Mouse (Mus musculus) adrenal gland, adult 2 months (tissue): ENCODE results near the gene Lmna. TPM values are rescaled to one million over a fixed set of nuclear protein-coding genes. Genes with fewer than 3 reads are reported as not detected.

Experiments
- DNase-seq: peaks from one replicate; pipeline ENCODE4 v3.0.0; 2021
- long read RNA-seq: library from polyadenylated mRNA; stranded (forward); transcript quantifications from one replicate; pipeline ENCODE4 v2.0.0, GENCODE M21; 2021
- polyA plus RNA-seq: library from polyadenylated mRNA; depleted of rRNA; stranded (reverse); fragments of >200 nt; gene quantifications from 2 replicates; pipeline ENCODE4 v1.2.3, GENCODE M21; 2012; rRNA removed
- total RNA-seq, 2 experiments: library from RNA; stranded (reverse); gene quantifications; 2 replicates each; pipeline ENCODE4 v1.2.3; 2021

Gene Lmna
- total RNA-seq, result 100 to 1,000 TPM in 1 of 2 experiments, 10 to 100 TPM in 1; 78.2 to 158 TPM
- 170 and 236 TPM in 2 replicates for polyA plus RNA-seq
- long read RNA-seq, transcript Lmna-201 (12 exons, 3,156 nt), result minor isoform, 155 of 386 reads
- long read RNA-seq, transcript Lmna-203 (10 exons, 2,021 nt), result major isoform, 160 of 386 reads
- long read RNA-seq, partial matches to known transcripts, result 57 of 386 reads
- long read RNA-seq, other reads (novel, unspliced or antisense), result 11 of 386 reads

DNA sequence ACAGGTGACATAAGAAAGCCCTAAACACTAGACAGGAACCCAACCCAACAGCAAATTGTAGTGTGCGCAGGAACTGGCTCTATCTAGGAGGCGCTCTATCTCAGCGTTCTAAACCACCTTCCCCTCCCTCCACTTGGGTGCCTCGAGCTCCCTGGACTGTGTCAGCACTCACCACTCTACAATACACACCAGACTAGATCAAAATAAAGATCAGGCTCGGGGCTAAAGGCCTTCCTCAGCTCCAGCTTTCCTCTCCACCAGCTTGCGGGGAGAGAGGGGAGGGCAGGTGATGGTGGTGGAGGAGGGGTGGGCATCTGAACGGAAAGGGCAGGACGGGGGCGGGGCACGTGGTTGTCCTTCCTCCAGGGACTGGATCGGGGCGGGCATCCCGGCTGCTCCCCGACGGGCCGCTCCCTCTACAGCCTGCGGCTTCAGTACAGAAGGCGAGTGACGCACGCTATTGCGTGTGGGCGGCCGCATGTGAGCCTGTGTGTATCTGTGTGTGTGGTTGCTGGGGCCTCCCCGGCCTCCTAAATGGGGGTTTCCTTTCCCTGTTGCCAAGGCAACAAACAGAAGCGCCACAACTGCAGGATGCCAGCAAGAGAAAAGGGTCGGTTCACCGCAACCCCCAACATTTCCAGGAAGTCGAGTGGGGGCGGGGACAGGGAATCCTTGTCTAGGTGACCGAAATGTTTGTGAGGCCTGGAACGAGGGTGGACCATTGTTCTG is at the start of gene Lmna:
TSS of gene Lmna (minus strand) at position 265 of the 729 bp plus-strand sequence.
- DNase-seq, result peak; percentile 98

DNA sequence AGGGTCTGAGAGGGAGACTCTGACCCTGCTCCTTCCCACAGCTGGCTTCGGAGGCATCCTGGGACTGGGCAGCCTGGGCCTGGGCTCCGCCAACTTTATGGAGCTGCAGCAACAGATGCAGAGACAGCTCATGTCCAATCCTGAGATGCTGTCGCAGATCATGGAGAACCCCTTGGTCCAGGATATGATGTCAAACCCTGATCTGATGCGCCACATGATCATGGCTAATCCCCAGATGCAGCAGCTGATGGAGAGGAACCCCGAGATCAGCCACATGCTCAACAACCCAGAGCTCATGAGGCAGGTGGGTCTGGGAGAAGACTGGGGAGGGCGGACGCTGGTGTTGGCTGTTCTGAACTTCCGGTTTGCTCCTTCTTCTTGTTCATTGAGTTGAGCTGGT is 46.9 kb upstream of the Lmna start:
- no peak for DNase-seq

DNA sequence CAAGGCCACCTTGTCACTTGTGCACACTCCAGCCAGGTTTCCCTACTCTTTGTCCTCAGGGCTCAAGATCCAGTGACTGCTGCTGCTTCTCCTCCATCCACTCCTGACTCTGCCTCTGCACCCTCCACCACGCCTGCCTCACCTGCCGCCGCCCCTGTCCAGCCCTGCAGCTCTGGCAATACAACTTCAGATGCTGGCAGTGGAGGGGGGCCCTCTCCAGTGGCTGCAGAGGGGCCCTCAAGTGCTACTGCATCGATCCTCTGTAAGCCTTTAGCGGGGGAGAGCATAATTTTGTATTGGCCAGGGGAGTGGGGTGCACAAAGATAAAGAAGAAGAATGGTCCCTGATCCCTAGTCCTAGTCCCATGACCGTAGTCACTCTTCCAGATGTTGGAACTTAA is 46.0 kb upstream of the Lmna start:
- DNase-seq, result no peak

DNA sequence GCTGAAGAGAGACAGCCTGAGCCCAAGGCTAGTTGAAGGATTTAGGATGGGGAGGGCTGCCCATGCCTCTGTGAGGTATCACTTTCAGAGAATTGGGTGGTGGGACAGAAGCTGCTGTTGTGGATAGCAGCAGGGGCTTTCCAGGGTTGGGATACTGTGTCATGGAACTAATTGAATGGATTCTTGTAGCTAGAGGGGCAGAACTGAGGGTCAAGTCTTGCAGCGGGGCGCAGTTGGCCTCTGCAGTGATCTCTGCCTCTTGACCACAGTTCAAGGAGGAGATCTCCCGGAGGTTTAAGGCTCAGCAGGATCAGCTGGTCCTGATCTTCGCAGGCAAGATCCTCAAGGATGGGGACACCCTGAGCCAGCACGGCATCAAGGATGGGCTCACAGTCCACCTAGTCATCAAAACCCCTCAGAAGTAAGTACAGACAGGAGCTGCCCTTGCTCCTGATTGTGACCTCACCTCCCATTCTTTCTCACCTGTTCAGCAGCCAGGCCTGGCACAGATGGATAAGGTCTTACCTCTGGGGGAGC is 45.4 kb upstream of the Lmna start:
- no peak for DNase-seq

DNA sequence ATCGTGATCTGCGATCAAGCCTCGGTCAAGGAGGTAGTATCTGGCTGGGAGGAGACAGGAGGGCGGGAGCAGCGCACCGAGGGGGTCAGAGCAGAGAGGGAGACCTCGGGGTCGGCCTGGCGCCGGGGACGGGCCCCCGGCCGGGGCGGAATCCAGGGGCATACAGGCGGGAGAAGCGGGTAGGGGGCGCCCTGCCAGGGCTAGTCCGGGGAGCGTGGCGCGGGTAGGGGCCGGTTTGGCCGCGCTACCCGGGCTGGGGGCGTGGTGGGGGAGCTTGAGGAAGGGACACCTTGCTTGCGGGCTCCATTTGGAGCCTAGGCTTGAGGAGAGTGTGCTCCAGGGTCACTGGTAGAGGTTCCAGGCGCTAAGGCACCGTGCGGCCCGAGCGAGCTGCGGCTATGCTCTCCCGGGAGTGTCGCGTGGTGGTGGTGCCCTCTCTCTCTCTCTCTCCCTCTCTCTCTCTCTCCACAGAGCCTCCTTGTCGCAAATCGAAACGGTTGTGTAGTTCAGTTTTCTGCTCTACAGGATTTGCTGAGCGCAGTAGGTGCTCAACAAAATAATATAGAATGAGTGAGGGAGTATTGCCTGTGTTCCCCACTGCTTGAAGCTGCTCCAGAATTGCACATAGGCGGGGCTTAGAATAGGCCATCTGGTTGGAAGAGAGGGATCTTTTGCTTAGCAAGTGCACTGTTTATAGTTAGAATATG is 44.3 kb upstream of the Lmna start:
- no peak for DNase-seq

DNA sequence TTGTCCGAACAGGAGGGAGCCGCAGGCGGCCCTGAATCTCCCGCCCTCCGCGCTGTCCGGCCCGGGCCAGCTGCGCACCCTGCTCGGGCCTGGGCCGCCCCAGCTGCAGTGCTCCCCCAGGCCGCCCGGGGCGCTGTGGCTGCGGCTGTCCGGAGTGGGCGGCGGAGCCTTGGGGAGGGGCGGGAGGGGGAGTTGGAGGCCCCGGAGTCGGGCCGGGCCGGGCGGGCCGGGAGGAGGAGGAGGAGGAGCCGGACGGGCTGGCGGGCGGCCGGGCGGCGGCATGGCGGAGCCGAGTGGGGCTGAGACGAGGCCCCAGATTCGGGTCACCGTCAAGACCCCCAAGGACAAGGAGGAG is 43.7 kb upstream of the Lmna start, which contains the start of gene Ubqln4:
TSS of gene Ubqln4 (plus strand) at position 234 of the 355 bp plus-strand sequence.
- DNase-seq, result peak; percentile 97

DNA sequence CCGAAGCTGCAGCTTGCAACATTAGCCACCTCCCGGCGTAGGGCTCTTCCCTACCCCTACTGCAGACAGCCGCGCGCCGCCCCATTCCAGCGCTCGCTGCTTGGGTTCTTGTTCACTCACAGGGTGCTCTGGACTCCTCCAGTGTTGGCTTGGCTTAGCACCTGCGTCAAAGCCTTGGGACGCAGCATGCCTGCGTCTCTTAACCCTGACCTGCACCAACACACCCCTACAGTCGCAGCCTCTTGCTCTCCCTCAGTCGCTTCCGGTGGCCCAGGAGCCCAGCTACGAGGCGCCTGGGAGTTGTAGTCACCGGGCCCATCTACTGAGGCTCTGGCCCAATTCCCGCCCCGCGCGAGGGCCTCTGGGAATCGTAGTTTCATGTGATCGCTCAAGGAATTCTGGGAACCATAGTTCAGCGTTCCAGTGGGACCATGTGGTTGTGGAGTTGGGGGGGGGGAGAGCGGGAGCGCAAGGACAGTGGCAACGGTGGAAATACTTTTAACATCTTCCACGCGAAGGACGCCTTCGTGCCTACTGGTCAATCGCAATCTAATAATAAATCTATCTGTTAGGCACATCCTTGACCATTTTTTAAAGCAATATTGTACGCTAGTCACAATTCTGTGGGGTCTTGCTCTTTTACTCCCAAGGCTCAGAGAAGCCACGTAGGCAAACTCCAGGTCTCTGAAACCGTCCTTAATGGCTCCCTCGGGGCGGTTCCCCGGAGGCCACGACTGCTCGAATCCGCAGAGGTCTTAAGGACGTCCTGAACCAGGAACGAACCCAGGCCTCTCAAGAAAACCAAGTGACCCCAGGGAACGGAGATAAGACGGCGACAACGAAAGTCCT is 43.1 kb upstream of the Lmna start, which contains the start of gene Lamtor2:
TSS of gene Lamtor2 (minus strand) at position 399 of the 849 bp plus-strand sequence.
- DNase-seq, result peak; percentile 99

DNA sequence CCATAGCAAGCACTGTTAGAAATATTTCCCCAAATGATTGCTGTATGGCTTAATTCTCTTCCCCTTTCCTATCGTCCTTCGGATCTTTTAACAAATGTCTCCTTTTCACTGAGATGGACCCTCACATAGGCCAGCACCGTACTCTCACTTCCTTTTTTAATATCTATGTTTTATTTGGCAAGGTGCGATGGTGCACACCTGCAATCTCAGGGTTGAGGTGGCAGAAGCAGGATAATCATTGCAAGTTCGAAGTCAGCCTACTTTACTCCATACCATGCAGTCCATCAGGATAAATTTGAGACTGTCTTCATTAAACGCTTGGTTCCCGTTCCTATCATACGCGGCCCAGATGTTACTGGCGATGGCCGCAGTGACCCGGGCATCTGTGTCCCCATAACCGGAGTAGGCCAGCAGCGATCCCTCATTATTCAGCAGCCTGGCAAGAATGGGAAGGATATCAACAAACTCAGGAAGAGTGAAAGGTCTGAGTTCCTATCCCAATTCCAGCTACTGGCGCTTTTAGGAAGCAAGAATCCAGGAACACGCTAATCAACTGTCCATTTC is 42.4 kb upstream of the Lmna start:
- peak; percentile 33 for DNase-seq

DNA sequence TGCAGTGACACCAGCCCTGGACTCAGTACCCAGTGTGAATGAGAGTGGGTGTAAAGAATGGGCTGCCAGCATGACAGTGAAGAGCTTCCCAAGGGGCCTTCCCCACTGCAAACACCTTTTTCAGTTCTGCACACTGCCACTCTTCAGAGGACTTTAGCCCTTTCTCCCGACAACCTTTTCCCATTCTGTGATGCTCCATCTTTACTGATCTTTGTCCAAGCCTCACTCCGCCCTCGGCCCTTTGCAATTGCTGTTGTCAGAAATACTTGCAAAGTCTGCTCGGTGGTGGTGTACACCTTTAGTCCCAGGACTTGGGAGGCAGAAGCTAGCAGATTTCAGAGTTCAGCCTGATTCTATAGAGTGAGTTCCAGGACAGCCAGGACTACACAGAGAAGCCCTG is 41.8 kb upstream of the Lmna start:
- DNase-seq, result no peak

DNA sequence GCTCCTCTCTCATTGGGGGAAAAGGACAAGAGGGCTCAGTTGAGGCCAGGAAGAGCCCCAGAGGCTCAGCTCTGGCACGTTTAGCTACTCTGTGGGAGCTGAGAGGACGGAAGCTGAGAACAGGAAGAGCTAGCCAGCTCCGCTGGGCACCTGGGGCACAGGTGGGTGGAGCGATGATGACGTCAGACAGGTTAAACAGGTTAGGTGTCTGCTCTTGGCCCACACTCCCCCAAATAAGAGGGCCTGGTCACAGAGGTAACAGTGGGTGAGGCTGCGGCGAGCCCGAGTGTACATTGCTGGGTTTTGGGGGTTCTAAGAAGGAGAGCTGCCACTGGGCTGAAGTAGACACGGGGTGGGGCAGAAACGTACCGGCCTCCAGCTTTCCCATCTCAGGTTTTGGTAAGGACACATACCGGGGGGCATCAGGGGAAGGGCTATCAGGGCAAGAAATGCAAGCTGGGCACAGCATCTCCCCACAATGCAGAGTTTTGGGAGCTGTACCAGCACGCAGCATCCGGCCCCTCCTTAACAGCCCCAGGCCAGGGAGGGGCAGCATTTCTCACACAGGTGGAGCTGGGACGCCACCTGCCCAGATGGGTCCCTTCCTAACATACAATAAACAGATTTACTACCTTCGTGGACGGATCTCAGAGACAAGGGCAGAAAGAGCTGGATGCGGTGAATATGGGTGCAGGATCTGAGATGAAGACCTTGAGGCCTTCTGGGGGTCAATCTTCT is 38.6 kb upstream of the Lmna start, which contains the start of gene Rab25:
TSS of gene Rab25 (minus strand) at position 121 of the 738 bp plus-strand sequence.
- no peak for DNase-seq

DNA sequence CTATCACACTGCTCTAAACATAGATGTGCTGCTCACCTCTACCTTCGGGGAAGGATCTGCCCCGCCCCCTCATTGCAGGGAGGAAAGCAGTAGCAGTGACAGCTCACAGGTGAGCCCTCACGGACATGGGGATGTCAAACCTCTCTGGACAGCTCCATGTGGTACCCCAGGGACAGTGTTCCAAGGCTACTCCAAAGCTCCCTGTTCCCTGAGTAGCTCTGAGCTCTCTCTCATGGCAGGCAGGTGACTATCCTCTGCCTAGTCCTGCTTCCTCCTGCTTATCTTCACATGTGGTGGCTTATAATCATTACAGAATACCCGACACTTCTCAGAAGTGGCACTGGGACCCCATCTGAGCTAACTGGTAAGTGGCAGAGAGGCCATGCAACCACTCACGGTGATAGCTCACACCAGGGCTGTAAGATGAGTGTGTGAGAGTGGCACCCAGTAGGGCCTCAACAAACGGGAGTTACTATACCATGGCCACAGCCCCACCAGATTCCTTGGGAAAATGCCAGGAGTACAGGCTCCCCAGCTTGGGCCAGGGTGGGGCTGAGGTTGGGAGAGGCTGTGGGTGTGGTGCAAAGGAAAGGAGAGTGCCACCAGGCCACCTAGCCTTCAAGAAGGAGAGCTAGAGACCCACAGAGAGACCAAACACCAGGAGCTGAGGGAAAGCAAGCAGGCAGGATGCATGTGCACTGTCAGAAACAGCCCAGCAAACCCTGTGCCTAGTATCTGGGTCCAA is 37.1 kb upstream of the Lmna start:
- no peak for DNase-seq

DNA sequence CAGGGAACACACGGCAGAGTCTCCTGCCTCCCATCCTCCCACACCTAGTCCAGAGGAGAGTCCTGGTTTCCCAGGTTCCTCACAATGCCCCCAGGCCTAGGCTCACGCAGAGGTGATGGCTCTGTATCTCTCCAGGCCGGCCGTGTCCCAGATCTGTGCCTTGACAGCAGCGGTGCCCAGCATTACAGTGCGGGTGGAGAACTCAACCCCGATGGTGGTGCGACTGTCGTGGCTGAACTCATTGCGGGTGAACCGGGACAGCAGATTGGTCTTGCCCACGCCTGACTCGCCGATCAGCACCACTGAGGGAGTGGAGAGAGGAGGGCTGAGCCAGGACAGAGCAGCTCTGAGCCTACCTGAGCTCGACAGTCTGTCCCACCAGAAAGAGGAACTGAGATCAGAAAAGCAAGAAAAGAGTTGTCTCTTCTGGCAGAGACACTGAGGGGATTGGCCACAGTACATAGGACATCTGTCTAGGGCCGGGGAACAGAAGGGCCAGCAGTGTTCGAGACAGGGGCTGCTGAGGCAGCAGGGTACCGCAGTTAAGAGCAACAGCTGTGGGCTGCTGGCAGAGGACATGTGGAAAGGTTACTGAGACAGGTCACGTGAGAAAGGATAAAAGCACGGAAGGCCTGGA is 35.3 kb upstream of the Lmna start:
- no peak for DNase-seq

DNA sequence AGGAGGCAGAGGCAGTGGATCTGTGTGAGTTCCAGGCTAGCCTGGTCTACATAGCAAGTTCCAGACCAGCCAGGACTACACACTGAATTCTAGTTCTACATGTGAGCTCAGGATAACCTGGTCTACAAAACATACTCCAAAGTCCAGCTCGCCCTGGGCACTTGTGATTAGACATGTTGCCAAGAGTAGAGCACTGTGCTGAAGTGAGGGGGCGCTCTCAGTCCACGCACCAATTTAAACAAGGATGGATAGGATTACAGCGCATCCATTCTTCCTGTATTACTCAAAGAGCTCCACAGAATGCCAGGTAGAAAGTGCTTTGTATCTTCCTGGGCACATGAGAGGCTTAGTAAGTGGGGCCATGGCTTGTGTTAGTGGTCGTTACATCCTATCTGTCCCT is 34.8 kb upstream of the Lmna start:
- DNase-seq, result peak; percentile 41

DNA sequence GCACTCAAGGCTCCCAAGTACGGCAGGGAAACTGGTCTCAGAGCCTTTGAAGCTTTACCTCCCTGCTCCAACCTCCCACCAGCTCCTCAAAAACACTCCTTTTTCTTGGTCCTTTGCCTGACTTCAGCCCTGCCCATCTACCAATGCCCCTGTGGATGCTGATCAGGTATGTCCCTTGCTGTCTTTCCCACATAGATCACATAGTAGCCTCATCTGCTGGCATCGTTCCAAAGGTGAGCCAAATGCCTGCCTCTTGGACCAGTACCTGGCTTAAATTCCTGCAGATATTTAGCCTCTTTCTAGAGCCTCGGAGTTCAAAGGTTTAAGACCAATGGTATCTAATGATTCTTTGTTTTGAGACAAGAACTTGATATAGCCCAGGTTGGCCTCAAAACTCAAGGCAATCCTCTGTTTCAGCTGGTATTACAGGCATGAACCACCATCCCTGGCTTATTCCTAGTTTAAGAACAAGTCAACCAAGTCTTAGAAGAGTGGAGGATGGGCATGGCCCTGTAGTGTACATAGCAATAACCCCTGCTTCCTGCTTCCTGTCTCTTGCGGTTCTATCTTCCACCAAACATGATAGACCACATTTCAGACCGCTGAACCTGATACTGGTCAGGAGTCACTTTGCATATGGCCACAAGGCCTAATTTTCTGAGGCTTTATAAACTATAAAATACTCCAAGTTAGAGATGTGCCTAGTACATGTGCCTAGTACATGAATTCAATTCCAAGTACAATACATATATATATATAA is 34.1 kb upstream of the Lmna start:
- no peak for DNase-seq

DNA sequence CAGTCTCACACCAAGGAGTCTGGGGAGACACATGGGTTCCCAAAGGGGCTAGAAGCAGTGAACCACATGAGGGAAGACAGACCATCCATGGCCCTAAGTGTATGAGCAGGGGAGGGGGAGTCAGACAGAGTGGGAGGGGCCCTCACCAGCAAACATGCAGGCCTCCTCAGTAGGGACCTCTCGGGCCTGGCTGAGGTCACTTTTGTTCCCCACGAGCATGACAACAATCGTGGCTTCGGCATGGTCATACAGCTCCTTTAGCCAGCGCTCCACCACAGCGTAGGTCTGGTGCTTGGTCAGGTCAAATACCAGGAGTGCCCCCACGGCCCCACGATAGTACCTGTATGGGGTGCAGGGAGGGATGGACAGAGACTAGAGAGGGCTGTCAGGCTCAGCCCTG is 33.4 kb upstream of the Lmna start:
- no peak for DNase-seq

DNA sequence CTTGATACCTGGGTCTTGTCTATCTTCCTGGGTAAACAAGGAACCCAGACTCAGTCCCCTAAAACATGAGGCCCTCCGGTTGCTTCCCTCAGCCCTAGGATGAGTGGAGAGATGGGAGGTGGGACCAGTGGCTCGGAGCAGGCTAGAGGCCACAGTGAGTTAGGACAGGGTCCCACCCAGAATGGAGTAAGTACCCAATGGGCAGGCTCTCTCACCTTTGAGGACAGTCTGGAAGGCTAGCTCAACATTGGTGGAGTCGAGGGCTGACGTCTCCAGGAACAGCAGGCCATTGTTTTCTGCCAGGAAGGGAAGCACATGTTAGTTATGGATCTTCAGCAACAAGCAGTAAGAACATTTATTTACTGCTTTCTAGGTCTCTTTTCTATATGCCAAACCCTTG is 32.7 kb upstream of the Lmna start:
- DNase-seq, result no peak

DNA sequence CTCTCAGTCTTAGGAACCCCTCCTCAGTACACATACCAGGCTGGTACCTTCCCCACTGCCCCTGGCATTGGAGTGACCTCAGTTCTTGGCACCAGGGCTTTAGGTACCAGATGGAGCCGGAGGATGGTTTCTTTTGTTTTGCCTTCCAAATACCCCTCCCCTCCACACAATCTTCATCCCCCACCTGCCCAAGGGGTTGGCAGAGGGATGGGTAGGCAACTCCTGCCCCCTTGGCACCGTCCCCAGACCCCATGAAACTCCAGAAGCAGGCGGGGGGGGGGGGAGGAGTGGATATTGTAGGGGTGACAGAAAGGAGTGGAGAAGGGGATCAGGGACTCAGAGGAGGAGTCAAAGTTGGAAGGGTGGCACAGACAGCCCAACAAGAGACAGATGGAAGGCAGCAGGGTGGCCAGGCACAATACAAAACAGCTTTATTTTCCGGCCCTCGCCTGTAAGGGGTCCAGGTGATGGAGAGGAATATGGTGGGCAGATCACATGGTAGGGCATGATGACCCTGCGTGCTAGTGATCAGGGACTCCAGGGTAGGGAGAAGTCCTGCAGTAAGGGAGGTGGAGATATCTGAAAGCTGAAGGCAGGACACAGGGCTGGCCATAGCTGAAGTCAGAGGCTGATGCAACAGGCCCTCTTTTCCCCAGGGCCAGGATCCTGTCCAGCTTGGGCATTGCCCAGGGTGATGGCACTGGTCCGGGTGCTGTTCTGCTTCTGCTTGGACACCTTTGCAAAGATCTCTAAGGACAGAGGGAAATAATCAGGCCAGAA is 32.1 kb upstream of the Lmna start:
- DNase-seq, result no peak

DNA sequence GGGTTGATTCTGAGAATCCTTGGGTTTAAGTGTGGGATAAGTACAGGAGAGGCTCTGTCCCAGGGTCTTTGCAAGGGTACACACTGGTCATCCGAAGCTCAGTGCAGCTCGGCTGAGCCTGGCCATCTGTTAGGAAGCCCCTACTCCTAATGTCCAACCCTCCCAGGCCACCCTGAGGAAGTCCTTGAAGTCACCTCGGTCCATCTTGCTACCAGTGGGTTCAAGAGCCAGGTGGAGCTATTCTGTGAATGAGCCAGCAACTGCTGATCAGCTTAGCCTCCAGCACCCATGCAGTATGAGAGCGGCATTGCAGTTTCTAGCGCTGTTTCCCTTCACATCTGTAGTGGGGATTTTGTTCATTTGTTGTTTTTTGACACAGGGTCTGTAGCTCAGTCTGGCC is 30.3 kb upstream of the Lmna start:
- no peak for DNase-seq
